ENCODE assay signal across 9 mouse cellular contexts in the genomic region with DNA sequence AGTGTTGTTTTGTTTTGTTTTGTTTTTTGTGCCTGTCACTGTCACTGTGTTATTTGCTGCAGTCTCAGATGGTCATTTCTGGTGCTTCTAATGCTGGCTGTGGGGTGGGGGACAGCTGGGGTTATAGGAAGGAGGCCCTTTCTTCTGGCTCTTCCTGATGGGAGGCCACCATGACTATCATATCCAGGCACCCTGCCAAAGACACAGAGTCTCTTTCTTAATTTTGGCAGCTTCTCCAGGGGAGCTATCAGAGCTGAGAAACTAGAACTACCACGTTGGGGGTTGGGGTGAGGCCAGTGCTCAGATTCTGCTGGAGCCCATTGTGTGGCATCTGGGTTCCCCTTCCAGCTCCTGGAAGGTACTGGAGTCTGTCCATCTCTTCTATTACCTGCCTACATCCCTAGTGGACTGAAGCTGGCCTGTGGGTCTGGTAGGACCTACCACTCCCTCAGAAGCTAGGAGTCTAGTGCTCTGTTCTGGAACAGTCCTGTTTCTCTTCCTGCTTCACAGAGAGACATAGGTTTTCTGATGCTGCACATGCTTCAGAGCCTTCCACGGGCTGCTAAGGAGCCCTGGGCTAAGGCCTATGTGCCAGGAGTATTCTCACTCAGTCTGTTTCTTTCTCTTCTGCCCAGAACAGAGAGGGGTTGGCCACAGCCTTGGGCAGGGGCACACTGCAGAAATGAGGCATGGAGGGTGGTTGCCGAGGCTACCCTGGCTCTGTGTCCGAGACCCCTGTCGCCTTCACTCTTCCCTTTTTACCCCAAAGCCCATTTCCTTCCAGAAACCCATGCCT. TPM values are rescaled to one million over a fixed set of nuclear protein-coding genes. Genes with fewer than 3 reads are reported as not detected.
A peak's percentile ranks its signal among the peaks of the same experiment; 100 is the strongest.
DNase-seq lines count a peak whose midpoint lies in the region; ATAC-seq and TF ChIP-seq lines count a peak whose summit lies in the region.
"Had no signal": no experiment of that assay in that cellular context is flagged by ENCODE, and none has a peak within 500 bp of the region (broad histone marks: within the 10 kb centered on the region; RNA-seq: fewer than 3 reads in every experiment).

No protein-coding gene starts in this region.

- TF ChIP-seq EP300 in heart, postnatal 0 days (IDR thresholded peaks at IDR 0.05; ENCODE audit: low read depth), result no peak
- peak; percentile 69; the same call in 1 of the 2 replicates for TF ChIP-seq EP300 in lung, postnatal 0 days (IDR thresholded peaks at IDR 0.05)

- H3K27me3 ChIP-seq in heart, embryonic 11.5 days (ENCODE audit: control insufficient read depth, insufficient read depth, low read length), result no peaks in the 10 kb centered on the region
- H3K27me3 ChIP-seq in heart, postnatal 0 days (ENCODE audit: control insufficient read depth, insufficient read depth, low read length), result no peaks in the 10 kb centered on the region
- no peaks in the 10 kb centered on the region for H3K27me3 ChIP-seq in lung, postnatal 0 days (replicated peaks; ENCODE audit: insufficient read depth, low read length)

- H3K4me3 ChIP-seq in heart, embryonic 11.5 days (ENCODE audit: low read depth, low read length), result no peak overlapping the region
- no peak overlapping the region for H3K4me3 ChIP-seq in heart, postnatal 0 days (ENCODE audit: low read depth, low read length)
- no peak overlapping the region for H3K4me3 ChIP-seq in lung, postnatal 0 days (ENCODE audit: low read depth, low read length)
- H3K4me3 ChIP-seq: erythroblast, embryonic 14.5 days had no signal

- no peak overlapping the region for H3K27ac ChIP-seq in heart, embryonic 11.5 days (ENCODE audit: low read depth, low read length)
- peak overlapping the region; percentile 41 for H3K27ac ChIP-seq in heart, postnatal 0 days (ENCODE audit: low read depth)
- peak overlapping the region; percentile 70 for H3K27ac ChIP-seq in lung, postnatal 0 days (ENCODE audit: low read length)

- H3K36me3 ChIP-seq in heart, embryonic 11.5 days (ENCODE audit: control insufficient read depth, insufficient read depth, low read length), result no peaks in the 10 kb centered on the region
- no peaks in the 10 kb centered on the region for H3K36me3 ChIP-seq in heart, postnatal 0 days (replicated peaks; ENCODE audit: control insufficient read depth, insufficient read depth, low read length)
- H3K36me3 ChIP-seq in lung, postnatal 0 days (ENCODE audit: insufficient read depth, low read length), result no peaks in the 10 kb centered on the region

- H3K4me2 ChIP-seq in heart, embryonic 11.5 days, result no peak overlapping the region
- H3K4me2 ChIP-seq in heart, postnatal 0 days (ENCODE audit: low read depth, low read length), result no peak overlapping the region
- H3K4me2 ChIP-seq in lung, postnatal 0 days (replicated peaks; ENCODE audit: low read depth, low read length), result no peak overlapping the region; the same call in 1 of the 2 replicates

- DNase-seq in heart, adult 11 months, result peak; percentile 99
- peak; percentile 58 for DNase-seq in adrenal gland, adult 8-10 months
- peak; percentile 79 for DNase-seq in heart, postnatal 0 days (ENCODE audit: low spot score)
- DNase-seq in lung, postnatal 0 days (ENCODE audit: low spot score), result peak; percentile 89
- DNase-seq in retina, postnatal 1 day, result no peak
- DNase-seq in urinary bladder, postnatal 25 days (ENCODE audit: low spot score), result no peak

- 65% methylated on average over 5 of the region's 5 CpGs for WGBS in heart, embryonic 11.5 days (ENCODE audit: insufficient replicate concordance)
- WGBS in heart, postnatal 0 days, result 57% methylated on average over 5 of the region's 5 CpGs
- 46% methylated on average over 5 of the region's 5 CpGs for WGBS in lung, postnatal 0 days

- no peaks in the 10 kb centered on the region for H3K9me3 ChIP-seq in heart, embryonic 11.5 days (replicated peaks; ENCODE audit: control insufficient read depth, low read length)
- no peaks in the 10 kb centered on the region for H3K9me3 ChIP-seq in heart, postnatal 0 days (replicated peaks; ENCODE audit: control insufficient read depth, low read length)
- H3K9me3 ChIP-seq in lung, postnatal 0 days (ENCODE audit: low read length), result no peaks in the 10 kb centered on the region

- TF ChIP-seq CTCF in heart, postnatal 0 days (IDR thresholded peaks at IDR 0.05; ENCODE audit: low read depth), result no peak
- no peak for TF ChIP-seq CTCF in lung, postnatal 0 days (IDR thresholded peaks at IDR 0.05)

- peaks cover 51% of the 10 kb centered on the region for H3K4me1 ChIP-seq in heart, embryonic 11.5 days (ENCODE audit: control insufficient read depth, insufficient read depth, low read length)
- H3K4me1 ChIP-seq in heart, postnatal 0 days (ENCODE audit: control insufficient read depth, insufficient read depth), result peaks cover 74% of the 10 kb centered on the region
- peaks cover 61% of the 10 kb centered on the region for H3K4me1 ChIP-seq in lung, postnatal 0 days (ENCODE audit: insufficient read depth, low read depth, low read length)

- no peak overlapping the region for H3K9ac ChIP-seq in heart, embryonic 11.5 days (ENCODE audit: low read depth, low read length)
- no peak overlapping the region for H3K9ac ChIP-seq in heart, postnatal 0 days (replicated peaks; ENCODE audit: low read depth, low read length)
- H3K9ac ChIP-seq in lung, postnatal 0 days (replicated peaks; ENCODE audit: low read depth), result no peak overlapping the region

- no peak for ATAC-seq in heart, embryonic 11.5 days (replicated peaks; ENCODE audit: insufficient number of reproducible peaks, low FRiP score, low TSS enrichment)
- peak; percentile 5; the same call in 1 of the 2 replicates for ATAC-seq in heart, postnatal 0 days (ENCODE audit: insufficient read depth, low read depth)
- peak; percentile 55 for ATAC-seq in lung, postnatal 0 days
- no peak for ATAC-seq in megakaryocyte-erythroid progenitor cell, adult 5-6 weeks (replicated peaks; ENCODE audit: low FRiP score, low TSS enrichment, poor library complexity, severe bottlenecking)

RNA-seq across cellular contexts. Expression of a gene that starts 10.1 kb away (rescaled TPM):
- polyA plus RNA-seq in heart, embryonic 11.5 days (2014; fragmentation: Nextera tagmentation; extraction: Ambion mirVana), result 12.8 and 15.4 TPM in 2 replicates
- 10 to 100 TPM in 3 of 4 experiments, 1 to 10 TPM in 1; 9.3 to 39.2 (median 25.4) TPM for total RNA-seq in adrenal gland, adult 8-10 months (2022)
- 16.1 and 22.0 TPM in 2 replicates for total RNA-seq in heart, postnatal 0 days (2014; rRNA removed; ENCODE audit: low replicate concordance)
- polyA plus RNA-seq in heart, postnatal 0 days (2015; fragmentation: Nextera tagmentation; extraction: Ambion mirVana), result 7.8 and 8.2 TPM in 2 replicates
- polyA plus RNA-seq in lung, postnatal 0 days (2015; fragmentation: Nextera tagmentation; extraction: Ambion mirVana), result 42.9 and 52.6 TPM in 2 replicates
- 1.0 and 2.3 TPM in 2 replicates for total RNA-seq in megakaryocyte-erythroid progenitor cell, adult 5-6 weeks (2014; fragmentation: Nextera tagmentation)
- total RNA-seq in megakaryocyte-erythroid progenitor cell, adult 5-6 weeks (2017), result 1.5 and 17.7 TPM in 2 replicates

RNA-seq across cellular contexts. Expression of a gene that starts 39.4 kb away (rescaled TPM):
- polyA plus RNA-seq in heart, embryonic 11.5 days (2014; fragmentation: Nextera tagmentation; extraction: Ambion mirVana), result 63.7 and 66.4 TPM in 2 replicates
- total RNA-seq in adrenal gland, adult 8-10 months (2022), result 10 to 100 TPM; 36.1 to 46.8 (median 45.7) TPM
- total RNA-seq in heart, postnatal 0 days (2014; rRNA removed; ENCODE audit: low replicate concordance), result 57.7 and 66.6 TPM in 2 replicates
- polyA plus RNA-seq in heart, postnatal 0 days (2015; fragmentation: Nextera tagmentation; extraction: Ambion mirVana), result 60.1 and 65.2 TPM in 2 replicates
- 83.6 and 89.9 TPM in 2 replicates for polyA plus RNA-seq in lung, postnatal 0 days (2015; fragmentation: Nextera tagmentation; extraction: Ambion mirVana)
- 13.6 and 25.2 TPM in 2 replicates for total RNA-seq in megakaryocyte-erythroid progenitor cell, adult 5-6 weeks (2014; fragmentation: Nextera tagmentation)
- total RNA-seq in megakaryocyte-erythroid progenitor cell, adult 5-6 weeks (2017), result 17.7 and 92.3 TPM in 2 replicates

Comparison
In these comparisons a context has a peak if more than half of its experiments do, and no peak if none do; other contexts are left out.
1. ATAC-seq: peak in heart, postnatal 0 days (single experiment) and lung, postnatal 0 days (single experiment); none in heart, embryonic 11.5 days (single experiment) and megakaryocyte-erythroid progenitor cell, adult 5-6 weeks (single experiment).
2. DNase-seq: peak in heart, adult 11 months (single experiment), adrenal gland, adult 8-10 months (single experiment), heart, postnatal 0 days (single experiment) and lung, postnatal 0 days (single experiment); none in retina, postnatal 1 day (single experiment) and urinary bladder, postnatal 25 days (single experiment).